Mouse (Mus musculus): ENCODE results near the gene Cd82.

Gene Cd82

GRCm38 (mm10) chr2:93443106-93443505, 19.8 kb downstream of the Cd82 start:
- no peak for DNase-seq

GRCm38 (mm10) chr2:93439812-93440559, 23.0 kb downstream of the Cd82 start:
- DNase-seq = peak; percentile 65

- DNase-seq = no peak
Observed at GRCm38 (mm10) chr2:93439352-93439771, 23.6 kb downstream of the Cd82 start.

- no peak for DNase-seq
Observed at GRCm38 (mm10) chr2:93438335-93438734, 24.6 kb downstream of the Cd82 start.

GRCm38 (mm10) chr2:93435577-93435976, 27.4 kb downstream of the Cd82 start:
- DNase-seq = peak; percentile 43

GRCm38 (mm10) chr2:93434896-93435295, 28.0 kb downstream of the Cd82 start:
- no peak for DNase-seq

- DNase-seq = no peak
Observed at GRCm38 (mm10) chr2:93433543-93433942, 29.4 kb downstream of the Cd82 start.

GRCm38 (mm10) chr2:93432600-93433389, 30.1 kb downstream of the Cd82 start:
- peak; percentile 37 for DNase-seq

- DNase-seq = no peak
Observed at GRCm38 (mm10) chr2:93431575-93432325, 31.2 kb downstream of the Cd82 start.

- DNase-seq = no peak
Observed at GRCm38 (mm10) chr2:93430993-93431392, 31.9 kb downstream of the Cd82 start.

- no peak for DNase-seq
Observed at GRCm38 (mm10) chr2:93428004-93428531, 34.9 kb downstream of the Cd82 start.

GRCm38 (mm10) chr2:93427000-93427715, 35.8 kb downstream of the Cd82 start:
- DNase-seq = no peak

- no peak for DNase-seq
Observed at GRCm38 (mm10) chr2:93425810-93426209, 37.1 kb downstream of the Cd82 start.

GRCm38 (mm10) chr2:93424307-93424984, 38.5 kb downstream of the Cd82 start:
- no peak for DNase-seq

GRCm38 (mm10) chr2:93421320-93421719, 41.6 kb downstream of the Cd82 start:
- DNase-seq = peak; percentile 88

- DNase-seq = no peak
Observed at GRCm38 (mm10) chr2:93419971-93420370, 43.0 kb downstream of the Cd82 start.

GRCm38 (mm10) chr2:93418396-93418795, 44.5 kb downstream of the Cd82 start:
- peak; percentile 84 for DNase-seq

- DNase-seq = no peak
Observed at GRCm38 (mm10) chr2:93416874-93417709, 45.8 kb downstream of the Cd82 start.

- DNase-seq = peak; percentile 65
Observed at GRCm38 (mm10) chr2:93415281-93415680, 47.7 kb downstream of the Cd82 start.

- no peak for DNase-seq
Observed at GRCm38 (mm10) chr2:93414163-93414562, 48.8 kb downstream of the Cd82 start.

Measured in lung, postnatal 36 days (tissue).